Mouse (Mus musculus) heart, postnatal 4 days (tissue): ENCODE measurements around the gene Ctnnbip1. TPM values are rescaled to one million over a fixed set of nuclear protein-coding genes. Genes with fewer than 3 reads are reported as not detected.

ENCODE experiments used
- microRNA-seq, 2 experiments: library from miRNA; unstranded; fragments of <30 nt; microRNA quantifications; one replicate each; pipeline ENCODE4 v1.2.0; 2021 to 2022
- total RNA-seq, 2 experiments: library from RNA; stranded (reverse); gene quantifications; 2 replicates each; pipeline ENCODE4 v1.2.3; 2021

The Ctnnbip1 gene
- total RNA-seq, 2 experiments from 2014 or later, result 60.5 to 66.4 TPM

Small RNA genes within 50 kb of the gene (microRNA-seq; reads per million reads assigned to microRNA genes)
- 1.6 to 3.5 reads per million in 2 experiments for gene Mir5616

Other genes with a start within 250 kb of the Ctnnbip1 start
- gene Kif1b, start 210.5 kb upstream of the Ctnnbip1 start, total RNA-seq, result 100 to 1,000 TPM; 139 to 143 TPM
- 10 to 100 TPM; 59.9 to 61.8 TPM for gene Ube4b, start 91.5 kb upstream of the Ctnnbip1 start, total RNA-seq
- gene Rbp7, start 63.3 kb upstream of the Ctnnbip1 start, total RNA-seq, result 10 to 100 TPM; 38.9 to 39.6 TPM
- not detected for gene Tmem274, start 40.9 kb upstream of the Ctnnbip1 start, total RNA-seq
- gene Nmnat1, start 33.0 kb upstream of the Ctnnbip1 start, total RNA-seq, result 10 to 100 TPM; 12.7 to 14.8 TPM
- 10 to 100 TPM; 43.4 to 46.8 TPM for gene Lzic, start 33.0 kb upstream of the Ctnnbip1 start, total RNA-seq
- gene Clstn1, start 68.2 kb downstream of the Ctnnbip1 start, total RNA-seq, result 10 to 100 TPM; 66.8 to 73.7 TPM
- gene Pik3cd, start 184.3 kb downstream of the Ctnnbip1 start, total RNA-seq, result 1 to 10 TPM; 3.1 to 4.5 TPM
- 10 to 100 TPM; 87.5 to 96.8 TPM for gene Tmem201, start 219.8 kb downstream of the Ctnnbip1 start, total RNA-seq